Comparison of ENCODE assay signal across 8 mouse cellular contexts in the genomic region with DNA sequence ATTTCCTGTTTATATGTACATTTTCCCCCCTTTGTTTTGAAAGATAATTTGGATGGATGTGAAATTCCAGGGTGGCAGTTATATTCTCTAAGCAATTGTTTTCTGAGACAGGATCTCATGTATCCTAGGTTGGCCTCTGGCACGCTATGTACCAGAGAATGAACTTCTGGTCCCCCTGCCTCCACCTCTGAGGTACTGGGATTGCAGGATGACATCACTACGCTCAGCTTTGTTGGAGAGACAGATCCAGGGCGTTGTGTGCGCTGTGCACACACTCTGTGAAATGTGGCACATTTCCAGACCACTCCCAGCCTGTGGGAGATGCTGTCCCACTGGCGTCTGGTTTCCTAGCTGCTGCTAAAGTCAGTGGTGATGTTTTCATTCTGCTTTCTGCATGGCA. TPM values are rescaled to one million over a fixed set of nuclear protein-coding genes. Genes with fewer than 3 reads are reported as not detected.
DNase-seq lines count a peak whose midpoint lies in the region; ATAC-seq lines count a peak whose summit lies in the region.

No protein-coding gene starts in this region.

- no peaks in the 10 kb centered on the region for H3K9me3 ChIP-seq in liver, embryonic 11.5 days (ENCODE audit: control insufficient read depth, low read length)
- H3K9me3 ChIP-seq in forebrain, embryonic 16.5 days (ENCODE audit: control insufficient read depth, low read length) = no peaks in the 10 kb centered on the region
- H3K9me3 ChIP-seq in hindbrain, embryonic 15.5 days = no peaks in the 10 kb centered on the region
- no peaks in the 10 kb centered on the region for H3K9me3 ChIP-seq in lung, embryonic 16.5 days (ENCODE audit: control insufficient read depth, low read length)

- H3K27ac ChIP-seq in liver, embryonic 11.5 days (ENCODE audit: low read depth, low read length) = no peak overlapping the region
- H3K27ac ChIP-seq in forebrain, embryonic 16.5 days (ENCODE audit: low read length) = peak overlapping the region; percentile 41; the same call in 1 of the 2 replicates
- no peak overlapping the region for H3K27ac ChIP-seq in hindbrain, embryonic 15.5 days (replicated peaks)
- H3K27ac ChIP-seq in lung, embryonic 16.5 days (ENCODE audit: low read length) = peak overlapping the region; percentile 60

- H3K4me1 ChIP-seq in liver, embryonic 11.5 days (replicated peaks; ENCODE audit: control insufficient read depth, insufficient read depth, low read length) = no peaks in the 10 kb centered on the region
- peaks cover 4% of the 10 kb centered on the region for H3K4me1 ChIP-seq in forebrain, embryonic 16.5 days (replicated peaks; ENCODE audit: control insufficient read depth, insufficient read depth, low read length)
- H3K4me1 ChIP-seq in hindbrain, embryonic 15.5 days (replicated peaks) = peaks cover 7% of the 10 kb centered on the region; the same call in 1 of the 2 replicates
- peaks cover 7% of the 10 kb centered on the region; the same call in 1 of the 2 replicates for H3K4me1 ChIP-seq in lung, embryonic 16.5 days (replicated peaks; ENCODE audit: control insufficient read depth, insufficient read depth, low read length)

- peak; percentile 6 for DNase-seq in liver
- DNase-seq in liver, embryonic 11.5 days (ENCODE audit: low spot score) = no peak
- no peak for DNase-seq in natural killer cell, adult 2 months (ENCODE audit: low spot score in 2 of 2)
- no peak for DNase-seq in spleen, postnatal 36 days (ENCODE audit: low spot score in 2 of 2)
- DNase-seq in right cerebral cortex, adult 18-20 months = no peak

- no peak overlapping the region for H3K4me3 ChIP-seq in liver, embryonic 11.5 days (ENCODE audit: low read depth, low read length)
- no peak overlapping the region for H3K4me3 ChIP-seq in forebrain, embryonic 16.5 days (replicated peaks; ENCODE audit: low read length)
- H3K4me3 ChIP-seq in hindbrain, embryonic 15.5 days = no peak overlapping the region
- H3K4me3 ChIP-seq in lung, embryonic 16.5 days (ENCODE audit: low read length) = no peak overlapping the region

- WGBS in liver, embryonic 11.5 days = 64% methylated on average over 5 of the region's 5 CpGs
- 28% methylated on average over 5 of the region's 5 CpGs for WGBS in forebrain, embryonic 16.5 days
- 36% methylated on average over 5 of the region's 5 CpGs for WGBS in hindbrain, embryonic 15.5 days
- 11% methylated on average over 5 of the region's 5 CpGs for whole genome bisulfite sequencing in lung, embryonic 16.5 days

- H3K27me3 ChIP-seq in liver, embryonic 11.5 days (replicated peaks; ENCODE audit: control insufficient read depth, insufficient read depth, low read length) = no peaks in the 10 kb centered on the region
- H3K27me3 ChIP-seq in forebrain, embryonic 16.5 days (replicated peaks; ENCODE audit: control insufficient read depth, insufficient read depth, low read length) = no peaks in the 10 kb centered on the region
- H3K27me3 ChIP-seq in hindbrain, embryonic 15.5 days = no peaks in the 10 kb centered on the region
- H3K27me3 ChIP-seq in lung, embryonic 16.5 days (ENCODE audit: control insufficient read depth, insufficient read depth, low read depth, low read length) = no peaks in the 10 kb centered on the region

- no peak overlapping the region for H3K9ac ChIP-seq in liver, embryonic 11.5 days (ENCODE audit: low read depth, low read length)
- no peak overlapping the region for H3K9ac ChIP-seq in forebrain, embryonic 16.5 days (replicated peaks; ENCODE audit: low read depth, low read length)
- no peak overlapping the region for H3K9ac ChIP-seq in hindbrain, embryonic 15.5 days
- H3K9ac ChIP-seq in lung, embryonic 16.5 days (ENCODE audit: low read length) = no peak overlapping the region

- H3K4me2 ChIP-seq in liver, embryonic 11.5 days = no peak overlapping the region
- H3K4me2 ChIP-seq in forebrain, embryonic 16.5 days (ENCODE audit: low read length) = no peak overlapping the region
- no peak overlapping the region for H3K4me2 ChIP-seq in hindbrain, embryonic 15.5 days
- H3K4me2 ChIP-seq in lung, embryonic 16.5 days (ENCODE audit: low read depth, low read length) = peak overlapping the region; percentile 15; the same call in 1 of the 2 replicates

- no peak for ATAC-seq in liver, embryonic 11.5 days (replicated peaks; ENCODE audit: low FRiP score)
- ATAC-seq in forebrain, embryonic 16.5 days = peak; percentile 71
- ATAC-seq in hindbrain, embryonic 15.5 days (ENCODE audit: low FRiP score, low read depth) = peak; percentile 48; the same call in 1 of the 2 replicates
- ATAC-seq in lung, embryonic 16.5 days (ENCODE audit: low read depth) = peak; percentile 89

- no peaks in the 10 kb centered on the region for H3K36me3 ChIP-seq in liver, embryonic 11.5 days (ENCODE audit: control insufficient read depth, insufficient read depth, low read length)
- no peaks in the 10 kb centered on the region for H3K36me3 ChIP-seq in forebrain, embryonic 16.5 days (ENCODE audit: control insufficient read depth, insufficient read depth)
- no peaks in the 10 kb centered on the region for H3K36me3 ChIP-seq in hindbrain, embryonic 15.5 days
- no peaks in the 10 kb centered on the region for H3K36me3 ChIP-seq in lung, embryonic 16.5 days (ENCODE audit: control insufficient read depth, insufficient read depth, low read length)

RNA-seq across cellular contexts. Expression of a gene that starts 21.7 kb away (rescaled TPM):
- 11.3 and 14.0 TPM in 2 replicates for polyA plus RNA-seq in liver, embryonic 11.5 days (2014; fragmentation: Nextera tagmentation; extraction: Ambion mirVana)
- polyA plus RNA-seq in forebrain, embryonic 16.5 days (2015; fragmentation: Nextera tagmentation; extraction: Ambion mirVana) = 1,188 and 1,480 TPM in 2 replicates
- 1,684 and 1,722 TPM in 2 replicates for polyA plus RNA-seq in hindbrain, embryonic 15.5 days (2015; fragmentation: Nextera tagmentation; extraction: Ambion mirVana)
- polyA plus RNA-seq in lung, embryonic 16.5 days (2015; fragmentation: Nextera tagmentation; extraction: Ambion mirVana) = 59.2 and 62.0 TPM in 2 replicates

RNA-seq across cellular contexts. Expression of a gene that starts 35.6 kb away (rescaled TPM):
- 11.7 and 14.2 TPM in 2 replicates for polyA plus RNA-seq in liver, embryonic 11.5 days (2014; fragmentation: Nextera tagmentation; extraction: Ambion mirVana)
- 92.2 and 99.1 TPM in 2 replicates for polyA plus RNA-seq in forebrain, embryonic 16.5 days (2015; fragmentation: Nextera tagmentation; extraction: Ambion mirVana)
- 108 and 124 TPM in 2 replicates for polyA plus RNA-seq in hindbrain, embryonic 15.5 days (2015; fragmentation: Nextera tagmentation; extraction: Ambion mirVana)
- polyA plus RNA-seq in lung, embryonic 16.5 days (2015; fragmentation: Nextera tagmentation; extraction: Ambion mirVana) = 56.7 and 57.0 TPM in 2 replicates

Comparison
In these comparisons a context has a peak if more than half of its experiments do, and no peak if none do; other contexts are left out.
1. H3K27ac ChIP-seq: peak in forebrain, embryonic 16.5 days (single experiment) and lung, embryonic 16.5 days (single experiment); none in liver, embryonic 11.5 days (single experiment) and hindbrain, embryonic 15.5 days (single experiment).
2. RNA of a gene that starts 21.7 kb away (polyA plus RNA-seq): 1,684 to 1,722 TPM in hindbrain, embryonic 15.5 days and 1,188 to 1,480 TPM in forebrain, embryonic 16.5 days; 59.2 to 62.0 TPM in lung, embryonic 16.5 days and 11.3 to 14.0 TPM in liver, embryonic 11.5 days; every median in the first group is over 10 times any median in the second.